Mouse (Mus musculus): ENCODE measurements around the gene Smug1.

GRCm38 (mm10) chr15:103202088-103202793, 35.3 kb upstream of the Smug1 start:
- no peak for TF ChIP-seq HCFC1 (IDR thresholded peaks at IDR 0.05; ENCODE audit: borderline replicate concordance, insufficient read depth, low read length)
- TF ChIP-seq MAFK (IDR thresholded peaks at IDR 0.05; ENCODE audit: insufficient read depth, low read depth, low read length), result no peak
- no peak for TF ChIP-seq ZC3H11A (IDR thresholded peaks at IDR 0.05; ENCODE audit: borderline replicate concordance, low read depth, low read length)
- TF ChIP-seq CHD2 (IDR thresholded peaks at IDR 0.05; ENCODE audit: low read depth, low read length), result no peak
- TF ChIP-seq ZNF384 (IDR thresholded peaks at IDR 0.05; ENCODE audit: low read depth, low read length), result no peak

All from ES-E14 (cell line).